Mouse (Mus musculus) olfactory bulb, adult 2 months (tissue): ENCODE data around the gene Was. TPM values are rescaled to one million over a fixed set of nuclear protein-coding genes. Genes with fewer than 3 reads are reported as not detected.
A peak's percentile ranks its signal among the peaks of the same experiment; 100 is the strongest.
"Not testable (repeated sequence)": the region's sequence is repeated elsewhere in the genome, so short reads cannot be mapped to it uniquely, and the experiment has no call there.

Experiments used
- H3K27ac ChIP-seq: fragments of 200-500 bp; 2 replicates; pipeline ENCODE4 v1.5.1; 2012; ENCODE audit warnings: low read depth, low read length; ENCODE audit not compliant: insufficient read depth
- H3K4me1 ChIP-seq: fragments of 200-500 bp; 2 replicates; pipeline ENCODE4 v1.6.1; 2012; ENCODE audit warnings: low read length; ENCODE audit not compliant: control insufficient read depth, insufficient read depth
- H3K4me3 ChIP-seq: fragments of 200-500 bp; 2 replicates; pipeline ENCODE4 v1.5.1; 2012; ENCODE audit warnings: mild to moderate bottlenecking, low read depth, low read length, moderate library complexity; ENCODE audit not compliant: insufficient read depth
- CTCF ChIP-seq: fragments of 200-500 bp; IDR thresholded peaks from 2 replicates; pipeline ENCODE4 v1.5.1; 2012; ENCODE audit warnings: low read depth, mild to moderate bottlenecking, low read length, moderate library complexity; ENCODE audit not compliant: insufficient read depth
- POLR2A ChIP-seq: fragments of 200-500 bp; IDR thresholded peaks from 2 replicates; pipeline ENCODE4 v1.6.1; 2012; ENCODE audit warnings: mild to moderate bottlenecking, low read depth, low read length, moderate library complexity; ENCODE audit not compliant: insufficient read depth
- WGBS: fragments of 180-500 bp; shearing (Covaris S2); methylation state at CpG from one replicate; pipeline ENCODE4 v1.1.7; 2018; 5-methylcytosine and 5-hydroxymethylcytosine counted together
- polyA plus RNA-seq: library from polyadenylated mRNA; stranded (reverse); fragments of >200 nt; gene quantifications from 2 replicates; pipeline ENCODE4 v1.2.4, GENCODE M21; 2012; ENCODE audit warnings: low replicate concordance; ENCODE audit not compliant: missing spikeins, insufficient read depth, insufficient read length

The Was gene
- polyA plus RNA-seq, 1 experiment = not detected

- WGBS = 95% methylated on average over 3 of the region's 3 CpGs
These were observed 14.7 kb upstream of the Was start for GRCm38 (mm10) chrX:8105019-8105418.

GRCm38 (mm10) chrX:8102213-8102668 is 11.9 kb upstream of the Was start:
- H3K4me3 ChIP-seq = no peak overlapping the region
- 55% methylated on average over 7 of the region's 7 CpGs for WGBS
- TF ChIP-seq POLR2A (no peak), CTCF (no peak)

More at GRCm38 (mm10) chrX:8105019-8105418, 14.7 kb upstream of the Was start:
- Histone ChIP-seq H3K27ac (no peak overlapping the region), H3K4me3 (no peak overlapping the region), H3K4me1 (no peaks in the 10 kb centered on the region)
- TF ChIP-seq CTCF (no peak), POLR2A (no peak)

GRCm38 (mm10) chrX:8101017-8101416 is 10.7 kb upstream of the Was start:
- 15% methylated on average over 3 of the region's 3 CpGs for WGBS
- no peaks in the 10 kb centered on the region for H3K4me1 ChIP-seq
- H3K27ac ChIP-seq = peak overlapping the region; percentile 70
- H3K4me3 ChIP-seq = no peak overlapping the region
- TF ChIP-seq CTCF (no peak), POLR2A (no peak)

More at GRCm38 (mm10) chrX:8102213-8102668, 11.9 kb upstream of the Was start:
- Histone ChIP-seq H3K4me1 (no peaks in the 10 kb centered on the region), H3K27ac (no peak overlapping the region)

- no peak overlapping the region for H3K4me3 ChIP-seq
- H3K4me1 ChIP-seq = no peaks in the 10 kb centered on the region
- H3K27ac ChIP-seq = no peak overlapping the region
- WGBS = 52% methylated on average over 4 of the region's 4 CpGs
- TF ChIP-seq CTCF (no peak), POLR2A (no peak)
These were observed 9.1 kb upstream of the Was start for GRCm38 (mm10) chrX:8099435-8099834.

- H3K27ac ChIP-seq = peak overlapping the region; percentile 91
These were observed 6.5 kb upstream of the Was start for GRCm38 (mm10) chrX:8096787-8097242.

GRCm38 (mm10) chrX:8096068-8096786 is 5.9 kb upstream of the Was start:
- Histone ChIP-seq H3K27ac (peak overlapping the region; percentile 91), H3K4me3 (peak overlapping the region; percentile 41)
- 10% methylated on average over 37 of the region's 48 CpGs for WGBS
- not testable (repeated sequence) for H3K4me1 ChIP-seq

More at GRCm38 (mm10) chrX:8096787-8097242, 6.5 kb upstream of the Was start:
- no peaks in the 10 kb centered on the region for H3K4me1 ChIP-seq
- H3K4me3 ChIP-seq = peak overlapping the region; percentile 41
- TF ChIP-seq POLR2A = no peak
- TF ChIP-seq CTCF = no peak
- 20% methylated on average over 19 of the region's 19 CpGs for WGBS

- no peak overlapping the region for H3K4me3 ChIP-seq
- TF ChIP-seq POLR2A (no peak), CTCF (no peak)
- H3K27ac ChIP-seq = no peak overlapping the region
- H3K4me1 ChIP-seq = no peaks in the 10 kb centered on the region
- WGBS = 72% methylated on average over 10 of the region's 10 CpGs
These were observed 5.2 kb upstream of the Was start for GRCm38 (mm10) chrX:8095546-8095945.

GRCm38 (mm10) chrX:8090954-8091347 is 653 bp upstream of the Was start:
- 81% methylated on average over 5 of the region's 5 CpGs for WGBS
- H3K4me3 ChIP-seq, H3K4me1 ChIP-seq, H3K27ac ChIP-seq: not testable (repeated sequence)

GRCm38 (mm10) chrX:8089746-8090145 is 552 bp downstream of the Was start:
- TF ChIP-seq POLR2A = no peak
- no peak for TF ChIP-seq CTCF
- 90% methylated on average over 3 of the region's 3 CpGs for WGBS

GRCm38 (mm10) chrX:8085611-8086010 is 4.7 kb downstream of the Was start:
- H3K27ac ChIP-seq = no peak overlapping the region
- 88% methylated on average over 8 of the region's 8 CpGs for WGBS
- TF ChIP-seq POLR2A (no peak), CTCF (no peak)
- no peaks in the 10 kb centered on the region for H3K4me1 ChIP-seq
- H3K4me3 ChIP-seq = no peak overlapping the region

More at GRCm38 (mm10) chrX:8089746-8090145, 552 bp downstream of the Was start:
- Histone ChIP-seq H3K4me3 (no peak overlapping the region), H3K27ac (no peak overlapping the region), H3K4me1 (no peaks in the 10 kb centered on the region)
